Mouse (Mus musculus): ENCODE data around the gene Arl5c. TPM values are rescaled to one million over a fixed set of nuclear protein-coding genes. Genes with fewer than 3 reads are reported as not detected.

Arl5c gene
- polyA plus RNA-seq, 2 experiments: 2.4 to 6.1 TPM

GRCm38 (mm10) chr11:97997387-97997960 is 1.5 kb upstream of the Arl5c start:
- Histone ChIP-seq H3K27me3 (ENCODE audit: control insufficient read depth, insufficient read depth, low read length) (peaks cover 8% of the 10 kb centered on the region; the same call in 1 of the 2 replicates), H3K27ac (replicated peaks; ENCODE audit: low read depth, low read length) (no peak overlapping the region), H3K9me3 (ENCODE audit: control insufficient read depth, low read length) (no peaks in the 10 kb centered on the region), H3K9ac (ENCODE audit: low read depth, low read length, severe bottlenecking) (no peak overlapping the region), H3K36me3 (ENCODE audit: control insufficient read depth, insufficient read depth, low read length) (no peaks in the 10 kb centered on the region), H3K4me3 (replicated peaks; ENCODE audit: low read length) (no peak overlapping the region), H3K4me1 (ENCODE audit: control insufficient read depth, insufficient read depth, low read length) (peaks cover 13% of the 10 kb centered on the region; the same call in 1 of the 2 replicates), H3K4me2 (replicated peaks; ENCODE audit: low read depth, low read length, severe bottlenecking) (no peak overlapping the region)
- 76% methylated on average over 8 of the region's 8 CpGs for WGBS
- ATAC-seq (ENCODE audit: low FRiP score, low read depth) (no peak), DNase-seq (ENCODE audit: low spot score) (no peak)
- TF ChIP-seq POLR2A (IDR thresholded peaks at IDR 0.05; ENCODE audit: borderline replicate concordance, extremely low read depth, insufficient read depth, insufficient read length): no peak

GRCm38 (mm10) chr11:97996691-97997090 is 710 bp upstream of the Arl5c start:
- Histone ChIP-seq H3K4me1 (ENCODE audit: control insufficient read depth, insufficient read depth, low read length) (peaks cover 8% of the 10 kb centered on the region; the same call in 1 of the 2 replicates), H3K27ac (replicated peaks; ENCODE audit: low read depth, low read length) (no peak overlapping the region), H3K9ac (ENCODE audit: low read depth, low read length, severe bottlenecking) (no peak overlapping the region), H3K4me2 (replicated peaks; ENCODE audit: low read depth, low read length, severe bottlenecking) (no peak overlapping the region), H3K36me3 (ENCODE audit: control insufficient read depth, insufficient read depth, low read length) (no peaks in the 10 kb centered on the region), H3K4me3 (replicated peaks; ENCODE audit: low read length) (no peak overlapping the region), H3K27me3 (ENCODE audit: control insufficient read depth, insufficient read depth, low read length) (peaks cover 5% of the 10 kb centered on the region; the same call in 1 of the 2 replicates), H3K9me3 (ENCODE audit: control insufficient read depth, low read length) (no peaks in the 10 kb centered on the region)
- DNase-seq (ENCODE audit: low spot score): no peak
- ATAC-seq (ENCODE audit: low FRiP score, low read depth): no peak
- 82% methylated on average over 1 of the region's 1 CpGs for WGBS
- TF ChIP-seq POLR2A (IDR thresholded peaks at IDR 0.05; ENCODE audit: borderline replicate concordance, extremely low read depth, insufficient read depth, insufficient read length): no peak

- H3K9ac ChIP-seq (ENCODE audit: low read depth, low read length, severe bottlenecking): peak overlapping the region; percentile 56; the same call in 1 of the 2 replicates
- WGBS: 10% methylated on average over 13 of the region's 13 CpGs
- peak overlapping the region; percentile 94 for H3K4me2 ChIP-seq (replicated peaks; ENCODE audit: low read depth, low read length, severe bottlenecking)
- no peaks in the 10 kb centered on the region for H3K36me3 ChIP-seq (ENCODE audit: control insufficient read depth, insufficient read depth, low read length)
- peak; percentile 69 for DNase-seq (ENCODE audit: low spot score)
- H3K4me1 ChIP-seq (ENCODE audit: control insufficient read depth, insufficient read depth, low read length): peaks cover 12% of the 10 kb centered on the region; the same call in 1 of the 2 replicates
- H3K27me3 ChIP-seq (ENCODE audit: control insufficient read depth, insufficient read depth, low read length): no peaks in the 10 kb centered on the region
- no peaks in the 10 kb centered on the region for H3K9me3 ChIP-seq (ENCODE audit: control insufficient read depth, low read length)
- no peak for ATAC-seq (ENCODE audit: low FRiP score, low read depth)
- no peak for TF ChIP-seq POLR2A (IDR thresholded peaks at IDR 0.05; ENCODE audit: borderline replicate concordance, extremely low read depth, insufficient read depth, insufficient read length)
- H3K27ac ChIP-seq (replicated peaks; ENCODE audit: low read depth, low read length): no peak overlapping the region
- H3K4me3 ChIP-seq (replicated peaks; ENCODE audit: low read length): peak overlapping the region; percentile 47
Observed at GRCm38 (mm10) chr11:97994539-97995100, 1.4 kb downstream of the Arl5c start.

GRCm38 (mm10) chr11:97988530-97989096 is 7.4 kb downstream of the Arl5c start:
- peak; percentile 94 for DNase-seq (ENCODE audit: low spot score)
- 0 out of 2 replicates have a peak, but pooled peaks cover 4% of the 10 kb centered on the region for H3K4me1 ChIP-seq (ENCODE audit: control insufficient read depth, insufficient read depth, low read length)
- peak overlapping the region; percentile 57 for H3K4me2 ChIP-seq (replicated peaks; ENCODE audit: low read depth, low read length, severe bottlenecking)
- no peak for TF ChIP-seq POLR2A (IDR thresholded peaks at IDR 0.05; ENCODE audit: borderline replicate concordance, extremely low read depth, insufficient read depth, insufficient read length)
- peak overlapping the region; percentile 55 for H3K9ac ChIP-seq (ENCODE audit: low read depth, low read length, severe bottlenecking)
- peak overlapping the region; percentile 86 for H3K4me3 ChIP-seq (replicated peaks; ENCODE audit: low read length)
- H3K27ac ChIP-seq (replicated peaks; ENCODE audit: low read depth, low read length): peak overlapping the region; percentile 59
- WGBS: under 1% methylated on average over 26 of the region's 26 CpGs
- H3K27me3 ChIP-seq (ENCODE audit: control insufficient read depth, insufficient read depth, low read length): peaks cover 26% of the 10 kb centered on the region
- no peaks in the 10 kb centered on the region for H3K9me3 ChIP-seq (ENCODE audit: control insufficient read depth, low read length)
- H3K36me3 ChIP-seq (ENCODE audit: control insufficient read depth, insufficient read depth, low read length): no peaks in the 10 kb centered on the region
- ATAC-seq (ENCODE audit: low FRiP score, low read depth): peak; percentile 87
